ENCODE assay signal across 8 mouse cellular contexts in the genomic region with DNA sequence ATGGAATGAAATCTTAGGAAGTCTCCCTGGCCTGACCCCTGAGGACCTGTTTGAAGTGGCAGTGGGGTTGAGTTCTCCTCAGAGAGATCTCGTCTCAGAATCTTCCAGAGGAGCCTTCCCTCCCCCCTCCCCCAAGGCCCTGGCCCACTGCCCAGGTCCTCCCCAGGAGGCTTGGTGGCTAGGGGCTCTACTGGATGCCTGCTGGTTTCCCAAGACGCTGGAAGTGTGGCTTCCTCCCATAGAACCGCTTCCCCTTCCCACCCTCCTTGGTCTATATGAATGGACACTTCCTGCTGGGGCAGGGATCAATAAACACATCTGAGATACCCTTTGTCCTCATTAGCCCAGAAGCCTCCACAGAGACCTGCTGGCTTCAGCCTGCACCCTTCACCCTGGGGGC. TPM values are rescaled to one million over a fixed set of nuclear protein-coding genes. Genes with fewer than 3 reads are reported as not detected.
DNase-seq lines count a peak whose midpoint lies in the region; ATAC-seq lines count a peak whose summit lies in the region.

No protein-coding gene starts in this region.

- DNase-seq in forebrain, embryonic 10.5 days (ENCODE audit: extremely low spot score, low spot score), result no peak
- peak; percentile 21 for DNase-seq in 3T3-L1 (ENCODE audit: low read depth, low spot score)
- no peak for DNase-seq in spleen, postnatal 14 days (ENCODE audit: low spot score in 2 of 2)
- DNase-seq in natural killer cell, adult 2 months (ENCODE audit: low spot score in 2 of 2), result no peak
- no peak for DNase-seq in ovary, postnatal 14 days (ENCODE audit: low spot score)

- H3K4me2 ChIP-seq in forebrain, embryonic 15.5 days (replicated peaks), result no peak overlapping the region
- peak overlapping the region; percentile 52 for H3K4me2 ChIP-seq in heart, embryonic 15.5 days
- peak overlapping the region; percentile 83 for H3K4me2 ChIP-seq in liver, embryonic 16.5 days (ENCODE audit: low read depth, low read length)

- ATAC-seq in forebrain, embryonic 15.5 days (replicated peaks), result no peak
- no peak for ATAC-seq in heart, embryonic 15.5 days (replicated peaks; ENCODE audit: insufficient number of reproducible peaks, insufficient read depth, low FRiP score, low read depth)
- ATAC-seq in liver, embryonic 16.5 days (ENCODE audit: low read depth), result no peak

- WGBS in forebrain, embryonic 10.5 days, result 39% methylated on average over 3 of the region's 3 CpGs
- WGBS in forebrain, embryonic 15.5 days, result 24% methylated on average over 3 of the region's 3 CpGs
- WGBS in heart, embryonic 15.5 days, result 12% methylated on average over 3 of the region's 3 CpGs
- 29% methylated on average over 3 of the region's 3 CpGs for WGBS in liver, embryonic 16.5 days (ENCODE audit: insufficient replicate concordance)

- no peaks in the 10 kb centered on the region for H3K36me3 ChIP-seq in forebrain, embryonic 10.5 days (replicated peaks)
- no peaks in the 10 kb centered on the region for H3K36me3 ChIP-seq in forebrain, embryonic 15.5 days
- H3K36me3 ChIP-seq in heart, embryonic 15.5 days, result no peaks in the 10 kb centered on the region
- H3K36me3 ChIP-seq in liver, embryonic 16.5 days (ENCODE audit: control insufficient read depth, insufficient read depth), result no peaks in the 10 kb centered on the region

- H3K4me1 ChIP-seq in forebrain, embryonic 10.5 days, result peaks cover 83% of the 10 kb centered on the region
- H3K4me1 ChIP-seq in forebrain, embryonic 15.5 days, result peaks cover 19% of the 10 kb centered on the region
- H3K4me1 ChIP-seq in heart, embryonic 15.5 days (replicated peaks), result peaks cover 49% of the 10 kb centered on the region
- H3K4me1 ChIP-seq in liver, embryonic 16.5 days (ENCODE audit: control insufficient read depth, low read depth, low read length), result peaks cover 56% of the 10 kb centered on the region

- no peak overlapping the region for H3K4me3 ChIP-seq in forebrain, embryonic 10.5 days
- no peak overlapping the region for H3K4me3 ChIP-seq in forebrain, embryonic 15.5 days
- H3K4me3 ChIP-seq in heart, embryonic 15.5 days, result no peak overlapping the region
- peak overlapping the region; percentile 78; the same call in 1 of the 2 replicates for H3K4me3 ChIP-seq in liver, embryonic 16.5 days (ENCODE audit: low read depth, low read length)

- peaks cover 30% of the 10 kb centered on the region for H3K27me3 ChIP-seq in forebrain, embryonic 10.5 days (ENCODE audit: poor library complexity, severe bottlenecking)
- peaks cover 16% of the 10 kb centered on the region for H3K27me3 ChIP-seq in forebrain, embryonic 15.5 days
- H3K27me3 ChIP-seq in heart, embryonic 15.5 days, result no peaks in the 10 kb centered on the region
- H3K27me3 ChIP-seq in liver, embryonic 16.5 days (ENCODE audit: control insufficient read depth, insufficient read depth, low read depth, low read length), result no peaks in the 10 kb centered on the region

- H3K27ac ChIP-seq in forebrain, embryonic 10.5 days, result peak overlapping the region; percentile 71
- H3K27ac ChIP-seq in forebrain, embryonic 15.5 days (replicated peaks), result no peak overlapping the region
- peak overlapping the region; percentile 77 for H3K27ac ChIP-seq in heart, embryonic 15.5 days
- H3K27ac ChIP-seq in liver, embryonic 16.5 days (ENCODE audit: low read length), result peak overlapping the region; percentile 34

- no peaks in the 10 kb centered on the region for H3K9me3 ChIP-seq in forebrain, embryonic 10.5 days
- H3K9me3 ChIP-seq in forebrain, embryonic 15.5 days, result no peaks in the 10 kb centered on the region
- H3K9me3 ChIP-seq in heart, embryonic 15.5 days (replicated peaks), result no peaks in the 10 kb centered on the region
- no peaks in the 10 kb centered on the region for H3K9me3 ChIP-seq in liver, embryonic 16.5 days (replicated peaks; ENCODE audit: control insufficient read depth, low read length)

- no peak overlapping the region for H3K9ac ChIP-seq in forebrain, embryonic 15.5 days (replicated peaks)
- H3K9ac ChIP-seq in heart, embryonic 15.5 days, result no peak overlapping the region
- peak overlapping the region; percentile 39 for H3K9ac ChIP-seq in liver, embryonic 16.5 days (ENCODE audit: low read depth, low read length)

RNA-seq across cellular contexts. Expression of a gene that starts 4.6 kb away (rescaled TPM):
- polyA plus RNA-seq in forebrain, embryonic 10.5 days (2016; fragmentation: Nextera tagmentation; extraction: Ambion mirVana), result 1.2 and 1.4 TPM in 2 replicates
- 1.4 and 2.4 TPM in 2 replicates for polyA plus RNA-seq in forebrain, embryonic 15.5 days (2015; fragmentation: Nextera tagmentation; extraction: Ambion mirVana)
- 3.9 and 5.5 TPM in 2 replicates for polyA plus RNA-seq in heart, embryonic 15.5 days (2015; fragmentation: Nextera tagmentation; extraction: Ambion mirVana)
- 11.9 and 12.4 TPM in 2 replicates for polyA plus RNA-seq in liver, embryonic 16.5 days (2015; fragmentation: Nextera tagmentation; extraction: Ambion mirVana)

RNA-seq across cellular contexts. Expression of a gene that starts 48.3 kb away (rescaled TPM):
- 0.93 and 1.9 TPM in 2 replicates for polyA plus RNA-seq in forebrain, embryonic 10.5 days (2016; fragmentation: Nextera tagmentation; extraction: Ambion mirVana)
- polyA plus RNA-seq in forebrain, embryonic 15.5 days (2015; fragmentation: Nextera tagmentation; extraction: Ambion mirVana), result 4.9 and 6.9 TPM in 2 replicates
- polyA plus RNA-seq in heart, embryonic 15.5 days (2015; fragmentation: Nextera tagmentation; extraction: Ambion mirVana), result 0.20 and 0.32 TPM in 2 replicates
- not detected in 2 replicates for polyA plus RNA-seq in liver, embryonic 16.5 days (2015; fragmentation: Nextera tagmentation; extraction: Ambion mirVana)
